23 mouse cellular contexts compared by ENCODE assay signal in the genomic region with DNA sequence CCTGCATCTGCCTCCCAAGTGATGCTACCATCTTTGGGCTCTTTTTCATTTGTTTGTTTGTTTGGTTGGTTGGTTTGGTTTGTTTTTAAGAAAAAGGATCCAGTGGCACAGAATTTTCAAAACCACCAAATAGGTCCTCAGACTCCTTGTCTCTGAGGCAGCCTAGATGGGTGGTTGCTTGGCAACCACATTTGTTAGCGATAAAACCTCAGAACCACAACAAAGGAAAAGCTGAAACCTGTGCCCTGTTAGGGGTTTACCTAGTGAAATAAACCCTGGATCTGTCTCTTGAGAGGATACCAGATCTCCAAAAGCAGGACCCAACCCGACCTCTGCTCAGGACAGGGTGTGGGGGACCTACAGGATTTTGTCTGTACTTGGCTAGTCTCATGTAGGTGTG. TPM values are rescaled to one million over a fixed set of nuclear protein-coding genes. Genes with fewer than 3 reads are reported as not detected.
DNase-seq lines count a peak whose midpoint lies in the region; ATAC-seq and TF ChIP-seq lines count a peak whose summit lies in the region.
"Had no signal": no experiment of that assay in that cellular context is flagged by ENCODE, and none has a peak within 500 bp of the region (broad histone marks: within the 10 kb centered on the region; RNA-seq: fewer than 3 reads in every experiment).

No protein-coding gene starts in this region.

- no peak for TF ChIP-seq POLR2A in thymus, adult 2 months (IDR thresholded peaks at IDR 0.05; ENCODE audit: control insufficient read depth, extremely low read depth, insufficient read depth, low read length, poor library complexity)

- H3K4me3 ChIP-seq in forebrain, postnatal 0 days (ENCODE audit: low read depth, low read length) = no peak overlapping the region
- no peak overlapping the region for H3K4me3 ChIP-seq in forebrain, embryonic 10.5 days
- H3K4me3 ChIP-seq in thymus, adult 2 months (ENCODE audit: control insufficient read depth, insufficient read depth, low read length) = no peak overlapping the region
- no peak overlapping the region for H3K4me3 ChIP-seq in neural tube, embryonic 15.5 days (replicated peaks)
- no peak overlapping the region for H3K4me3 ChIP-seq in forebrain, embryonic 15.5 days
- H3K4me3 ChIP-seq: hindbrain, embryonic 15.5 days; kidney, embryonic 15.5 days; limb, embryonic 15.5 days; midbrain, embryonic 15.5 days; myocyte; stomach, embryonic 15.5 days had no signal

- DNase-seq in forebrain, postnatal 0 days = peak; percentile 31
- no peak for DNase-seq in forebrain, embryonic 10.5 days (ENCODE audit: extremely low spot score, low spot score)
- DNase-seq in thymus, adult 2 months = peak; percentile 54
- peak; percentile 31 for DNase-seq in thymus, postnatal 4 days
- DNase-seq in adrenal gland, postnatal 36 days = no peak
- DNase-seq: cerebellum, adult 11 months; cerebellum, adult 9-11 months; heart, postnatal 4 days; kidney, postnatal 36 days; left cerebral cortex, postnatal 4 days; lung, embryonic 14.5 days; right cerebral cortex, postnatal 25 days had no signal

- ATAC-seq in forebrain, postnatal 0 days = no peak
- ATAC-seq in inflammation-experienced regulatory T-cells, adult 6 months = peak; percentile 100
- ATAC-seq in neural tube, embryonic 15.5 days (ENCODE audit: low FRiP score) = no peak
- ATAC-seq in forebrain, embryonic 15.5 days (replicated peaks) = no peak
- ATAC-seq: intestine, postnatal 0 days; midbrain, embryonic 15.5 days had no signal

- TF ChIP-seq CTCF in forebrain, postnatal 0 days (IDR thresholded peaks at IDR 0.05; ENCODE audit: low read depth) = no peak
- TF ChIP-seq CTCF in thymus, adult 2 months (IDR thresholded peaks at IDR 0.05; ENCODE audit: borderline replicate concordance, control insufficient read depth, extremely low read depth, insufficient read depth, low read length, poor library complexity) = no peak

- no peaks in the 10 kb centered on the region for H3K27me3 ChIP-seq in forebrain, postnatal 0 days (ENCODE audit: insufficient read depth, low read length)
- no peaks in the 10 kb centered on the region for H3K27me3 ChIP-seq in forebrain, embryonic 10.5 days (ENCODE audit: poor library complexity, severe bottlenecking)
- H3K27me3 ChIP-seq in thymus, adult 2 months (ENCODE audit: control insufficient read depth, insufficient read depth, low read length) = no peaks in the 10 kb centered on the region; the same call in 1 of the 2 replicates
- no peaks in the 10 kb centered on the region for H3K27me3 ChIP-seq in neural tube, embryonic 15.5 days (replicated peaks)
- H3K27me3 ChIP-seq in forebrain, embryonic 15.5 days = no peaks in the 10 kb centered on the region
- H3K27me3 ChIP-seq: hindbrain, embryonic 15.5 days; kidney, embryonic 15.5 days; limb, embryonic 15.5 days; midbrain, embryonic 15.5 days; stomach, embryonic 15.5 days had no signal

- no peak overlapping the region for H3K9ac ChIP-seq in forebrain, postnatal 0 days
- H3K9ac ChIP-seq in neural tube, embryonic 15.5 days (replicated peaks) = no peak overlapping the region
- no peak overlapping the region for H3K9ac ChIP-seq in forebrain, embryonic 15.5 days (replicated peaks)
- H3K9ac ChIP-seq: hindbrain, embryonic 15.5 days; kidney, embryonic 15.5 days; limb, embryonic 15.5 days; liver, embryonic 14.5 days; lung, embryonic 14.5 days; midbrain, embryonic 15.5 days; stomach, embryonic 15.5 days had no signal

- H3K27ac ChIP-seq in forebrain, postnatal 0 days (ENCODE audit: low read depth, low read length) = no peak overlapping the region
- H3K27ac ChIP-seq in forebrain, embryonic 10.5 days = no peak overlapping the region
- H3K27ac ChIP-seq in thymus, adult 2 months (ENCODE audit: control insufficient read depth, insufficient read depth, low read length) = no peak overlapping the region
- no peak overlapping the region for H3K27ac ChIP-seq in neural tube, embryonic 15.5 days (replicated peaks)
- no peak overlapping the region for H3K27ac ChIP-seq in forebrain, embryonic 15.5 days (replicated peaks)
- H3K27ac ChIP-seq: hindbrain, embryonic 15.5 days; kidney, embryonic 15.5 days; limb, embryonic 15.5 days; liver, embryonic 14.5 days; midbrain, embryonic 15.5 days; stomach, embryonic 15.5 days had no signal

- no peaks in the 10 kb centered on the region for H3K4me1 ChIP-seq in forebrain, postnatal 0 days (ENCODE audit: insufficient read depth)
- H3K4me1 ChIP-seq in forebrain, embryonic 10.5 days = peaks cover 14% of the 10 kb centered on the region
- peaks cover 11% of the 10 kb centered on the region for H3K4me1 ChIP-seq in thymus, adult 2 months (replicated peaks; ENCODE audit: control insufficient read depth, insufficient read depth, low read length)
- no peaks in the 10 kb centered on the region for H3K4me1 ChIP-seq in neural tube, embryonic 15.5 days
- peaks cover 4% of the 10 kb centered on the region; the same call in 1 of the 2 replicates for H3K4me1 ChIP-seq in forebrain, embryonic 15.5 days
- H3K4me1 ChIP-seq: hindbrain, embryonic 15.5 days; limb, embryonic 15.5 days; stomach, embryonic 15.5 days had no signal

- H3K9me3 ChIP-seq in forebrain, postnatal 0 days (ENCODE audit: low read length) = no peaks in the 10 kb centered on the region
- no peaks in the 10 kb centered on the region for H3K9me3 ChIP-seq in forebrain, embryonic 10.5 days
- no peaks in the 10 kb centered on the region for H3K9me3 ChIP-seq in neural tube, embryonic 15.5 days (replicated peaks)
- H3K9me3 ChIP-seq in forebrain, embryonic 15.5 days = no peaks in the 10 kb centered on the region
- H3K9me3 ChIP-seq: hindbrain, embryonic 15.5 days; kidney, embryonic 15.5 days; limb, embryonic 15.5 days; midbrain, embryonic 15.5 days; stomach, embryonic 15.5 days had no signal

- whole genome bisulfite sequencing in forebrain, postnatal 0 days = 65% methylated on average over 2 of the region's 2 CpGs
- 83% methylated on average over 2 of the region's 2 CpGs for WGBS in forebrain, embryonic 10.5 days
- 6% methylated on average over 2 of the region's 2 CpGs for WGBS in thymus, adult 2 months
- WGBS in neural tube, embryonic 15.5 days = 70% methylated on average over 2 of the region's 2 CpGs
- 84% methylated on average over 2 of the region's 2 CpGs for WGBS in forebrain, embryonic 15.5 days

- H3K4me2 ChIP-seq in forebrain, postnatal 0 days (ENCODE audit: low read depth) = no peak overlapping the region
- no peak overlapping the region for H3K4me2 ChIP-seq in neural tube, embryonic 15.5 days
- no peak overlapping the region for H3K4me2 ChIP-seq in forebrain, embryonic 15.5 days (replicated peaks)
- H3K4me2 ChIP-seq: hindbrain, embryonic 15.5 days; kidney, embryonic 15.5 days; limb, embryonic 15.5 days; lung, embryonic 14.5 days; midbrain, embryonic 15.5 days; stomach, embryonic 15.5 days had no signal

- no peaks in the 10 kb centered on the region for H3K36me3 ChIP-seq in forebrain, postnatal 0 days (ENCODE audit: insufficient read depth)
- no peaks in the 10 kb centered on the region for H3K36me3 ChIP-seq in forebrain, embryonic 10.5 days (replicated peaks)
- H3K36me3 ChIP-seq in thymus, adult 2 months (ENCODE audit: control insufficient read depth, insufficient read depth, low read length) = no peaks in the 10 kb centered on the region
- H3K36me3 ChIP-seq in neural tube, embryonic 15.5 days = no peaks in the 10 kb centered on the region
- no peaks in the 10 kb centered on the region for H3K36me3 ChIP-seq in forebrain, embryonic 15.5 days
- H3K36me3 ChIP-seq: hindbrain, embryonic 15.5 days; kidney, embryonic 15.5 days; limb, embryonic 15.5 days; midbrain, embryonic 15.5 days; stomach, embryonic 15.5 days had no signal

RNA-seq across cellular contexts. Expression of a gene that starts 45.6 kb away (rescaled TPM):
- total RNA-seq in forebrain, postnatal 0 days (2014; rRNA removed) = 42.4 and 50.1 TPM in 2 replicates
- 8.6 and 15.6 TPM in 2 replicates for polyA plus RNA-seq in forebrain, postnatal 0 days (2015; fragmentation: Nextera tagmentation; extraction: Ambion mirVana)
- polyA plus RNA-seq in forebrain, embryonic 10.5 days (2016; fragmentation: Nextera tagmentation; extraction: Ambion mirVana) = 16.3 and 19.8 TPM in 2 replicates
- polyA plus RNA-seq in inflammation-experienced regulatory T-cells, adult 6 months (2017; shearing (Covaris generic)) = 10 to 100 TPM; 16.1 to 20.2 (median 16.7) TPM
- polyA plus RNA-seq in thymus, adult 2 months (2012; rRNA removed) = 60.6 and 70.7 TPM in 2 replicates
- 20.0 and 23.6 TPM in 2 replicates for polyA plus RNA-seq in neural tube, embryonic 15.5 days (2015; fragmentation: Nextera tagmentation; extraction: Ambion mirVana)
- 18.4 and 21.9 TPM in 2 replicates for polyA plus RNA-seq in forebrain, embryonic 15.5 days (2015; fragmentation: Nextera tagmentation; extraction: Ambion mirVana)
- 10 to 100 TPM; 69.0 to 69.7 TPM for total RNA-seq in adrenal gland, postnatal 36 days (2021)

Comparison
In these comparisons a context has a peak if more than half of its experiments do, and no peak if none do; other contexts are left out.
1. DNase-seq: peak in forebrain, postnatal 0 days (single experiment), thymus, adult 2 months (single experiment) and thymus, postnatal 4 days (single experiment); none in forebrain, embryonic 10.5 days (single experiment) and adrenal gland, postnatal 36 days (0 of 2).